Mouse (Mus musculus) pancreas, adult 10 weeks (tissue): Measurements from ENCODE around the gene Washc3. TPM values are rescaled to one million over a fixed set of nuclear protein-coding genes. Genes with fewer than 3 reads are reported as not detected.

ENCODE experiments used
- polyA plus RNA-seq: library from polyadenylated mRNA; stranded (reverse); fragments of 350-450 nt; fragmentation: Illumina TruSeq; extraction: RNeasy Lipid Tissue Mini Kit (QIAGEN cat#74804); gene quantifications from one replicate; pipeline ENCODE4 v1.2.3, GENCODE M21; 2015; ENCODE audit warnings: low read depth, low replicate concordance; ENCODE audit not compliant: insufficient read depth

The Washc3 gene
- 8.2 TPM for polyA plus RNA-seq

GRCm38 (mm10) chr10:88200951-88201638, at the start of gene Washc3:
Gene Washc3 (plus strand): TSS chr10:88201093.

Other genes with a start within 250 kb of the Washc3 start
- not detected for gene Pmch, start 110.0 kb upstream of the Washc3 start, polyA plus RNA-seq
- not detected for gene Parpbp, start 54.2 kb upstream of the Washc3 start, polyA plus RNA-seq
- 2.9 TPM for gene Nup37, start 54.1 kb upstream of the Washc3 start, polyA plus RNA-seq
- 5.3 TPM for gene Dram1, start 178.0 kb downstream of the Washc3 start, polyA plus RNA-seq
- gene Gnptab, start 178.0 kb downstream of the Washc3 start, polyA plus RNA-seq, result 6.6 TPM